Mouse (Mus musculus) cerebellum, postnatal 36 days (tissue): Measurements from ENCODE around the gene Cox8a.

Source experiments
- DNase-seq, 2 experiments: peaks; one replicate each; pipeline ENCODE4 v3.0.0; 2021 to 2022; ENCODE audit warnings: mixed read lengths in 2 of 2

The Cox8a gene

GRCm38 (mm10) chr19:7222196-7222595 is 4.8 kb upstream of the Cox8a start:
- no peak for DNase-seq

DNA sequence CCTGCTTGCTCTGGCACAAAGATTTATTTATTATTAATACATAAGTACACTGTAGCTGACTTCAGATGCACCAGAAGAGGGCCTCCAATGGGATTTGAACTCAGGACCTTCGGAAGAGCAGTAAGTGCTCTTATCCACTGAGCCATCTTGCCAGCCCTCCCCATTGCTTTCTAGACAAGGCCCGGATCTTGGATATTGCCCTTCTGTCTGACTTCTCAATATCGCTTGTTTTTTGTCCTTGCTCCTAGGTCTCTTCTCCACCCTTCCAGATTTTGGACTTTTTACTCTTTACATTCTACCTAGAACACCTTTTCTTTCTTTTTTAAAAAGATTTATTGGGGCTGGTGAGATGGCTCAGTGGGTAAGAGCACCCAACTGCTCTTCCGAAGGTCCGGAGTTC is 1.3 kb upstream of the Cox8a start:
- DNase-seq = no peak

DNA sequence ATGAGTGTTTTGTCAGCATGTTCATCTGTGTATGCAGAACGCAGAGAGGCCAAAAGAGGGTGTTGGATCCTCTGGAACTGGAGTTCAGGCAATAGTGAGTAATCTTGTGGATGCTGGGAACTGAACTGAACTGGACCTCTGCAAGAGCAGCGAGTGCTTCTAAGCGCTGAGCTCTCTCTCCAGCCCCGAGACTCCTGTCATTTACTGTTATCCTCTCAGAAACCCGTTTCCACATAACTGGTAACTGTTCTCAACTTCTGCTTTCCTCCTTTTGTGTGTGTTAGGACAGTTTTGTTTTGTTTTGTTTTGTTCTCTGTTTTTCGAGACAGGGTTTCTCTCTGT is 481 bp upstream of the Cox8a start:
- DNase-seq = no peak

GRCm38 (mm10) chr19:7214484-7214883 is 2.9 kb downstream of the Cox8a start:
- peak; percentile 47 to 51 for DNase-seq

- DNase-seq = no peak
These were observed 4.4 kb downstream of the Cox8a start for GRCm38 (mm10) chr19:7213010-7213409.

- DNase-seq = no peak
These were observed 5.2 kb downstream of the Cox8a start for GRCm38 (mm10) chr19:7212216-7212615.

DNA sequence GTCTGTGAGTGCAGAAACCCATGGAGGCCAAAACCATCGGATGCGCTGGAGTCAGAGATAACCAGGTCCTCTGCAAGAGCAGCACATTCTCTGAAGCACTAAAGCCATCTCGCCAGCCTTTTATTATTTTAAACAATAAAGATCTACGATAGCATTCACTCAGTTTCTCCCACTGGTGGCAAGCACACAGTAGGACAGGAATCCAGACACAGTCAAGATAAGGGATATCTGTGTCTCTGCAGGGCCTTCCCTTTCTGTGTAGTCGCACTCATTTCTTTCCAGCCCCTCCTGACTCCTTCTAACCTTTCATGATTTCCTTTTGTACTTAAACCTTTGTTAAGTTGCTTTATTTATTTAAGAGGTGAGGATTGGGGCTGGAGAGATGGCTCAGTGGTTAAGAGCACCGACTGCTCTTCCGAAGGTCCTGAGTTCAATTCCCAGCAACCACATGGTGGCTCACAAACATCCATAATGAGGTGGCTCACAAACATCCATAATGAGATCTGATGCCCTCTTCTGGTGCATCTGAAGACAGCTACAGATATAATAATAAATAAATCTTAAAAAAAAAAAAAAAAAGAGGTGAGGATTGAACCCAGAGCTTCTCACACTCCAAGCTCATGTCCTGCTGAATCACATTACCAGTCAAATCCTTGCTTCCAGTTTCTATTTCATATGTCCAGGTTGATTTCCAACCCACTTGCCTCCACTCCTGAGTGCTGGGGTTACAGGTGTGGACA is 7.3 kb downstream of the Cox8a start:
- DNase-seq = no peak

DNA sequence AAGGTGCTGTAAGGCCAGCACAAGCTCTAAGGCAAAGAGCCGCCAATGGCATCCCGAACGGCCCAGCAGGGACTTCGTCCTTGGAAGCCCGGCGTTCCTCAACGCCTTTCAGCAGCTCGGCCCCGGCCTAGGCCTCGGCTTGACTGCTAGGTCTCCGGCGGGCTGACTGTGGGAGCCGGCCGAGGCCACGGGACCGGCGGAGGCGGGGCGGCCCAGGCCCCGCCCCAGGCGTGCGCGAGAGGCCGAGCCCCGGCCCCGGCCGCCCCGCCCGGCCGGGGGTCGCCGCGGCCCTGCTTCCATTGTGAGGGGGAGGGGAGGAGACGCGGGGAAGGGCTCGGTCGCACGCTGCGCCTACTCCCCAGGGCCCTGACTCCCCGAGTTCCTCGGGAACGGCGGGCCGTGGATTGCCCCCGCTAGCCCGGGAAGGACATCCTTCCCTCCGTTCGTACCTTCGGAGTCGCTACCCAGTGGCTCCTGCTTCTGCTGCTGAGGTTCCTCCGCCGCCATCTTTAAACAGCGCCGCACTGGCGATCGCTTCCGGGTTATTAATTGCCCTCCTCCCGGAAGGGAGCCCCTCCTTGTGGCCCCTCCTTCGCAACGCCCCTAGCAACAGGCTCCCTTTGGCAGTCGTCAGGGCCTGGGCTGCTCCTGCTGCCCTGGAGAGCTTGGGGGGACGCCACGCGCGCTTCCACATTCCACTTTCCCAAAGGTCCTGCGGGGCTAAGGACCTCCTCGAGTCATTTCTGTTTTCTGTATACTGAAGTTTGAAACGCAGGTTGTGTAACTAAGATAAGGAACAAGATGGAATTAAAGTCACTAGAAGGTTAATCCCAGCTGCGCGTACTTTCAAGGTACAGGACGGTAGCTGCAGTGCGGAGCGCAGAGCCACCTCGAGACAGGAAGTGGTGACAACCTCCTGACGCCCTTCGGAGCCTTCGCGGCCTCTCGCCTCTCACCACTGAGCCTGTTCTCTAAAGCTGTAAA is 11.4 kb downstream of the Cox8a start, which contains the start of gene Otub1:
Gene Otub1, minus strand, starts transcription at position 564 of the 984 bp plus-strand sequence.
- peak; percentile 88 for DNase-seq

- DNase-seq = no peak
These were observed 12.1 kb downstream of the Cox8a start for GRCm38 (mm10) chr19:7205326-7205725.

- DNase-seq = no peak
These were observed 12.5 kb downstream of the Cox8a start for GRCm38 (mm10) chr19:7204898-7205297.

DNA sequence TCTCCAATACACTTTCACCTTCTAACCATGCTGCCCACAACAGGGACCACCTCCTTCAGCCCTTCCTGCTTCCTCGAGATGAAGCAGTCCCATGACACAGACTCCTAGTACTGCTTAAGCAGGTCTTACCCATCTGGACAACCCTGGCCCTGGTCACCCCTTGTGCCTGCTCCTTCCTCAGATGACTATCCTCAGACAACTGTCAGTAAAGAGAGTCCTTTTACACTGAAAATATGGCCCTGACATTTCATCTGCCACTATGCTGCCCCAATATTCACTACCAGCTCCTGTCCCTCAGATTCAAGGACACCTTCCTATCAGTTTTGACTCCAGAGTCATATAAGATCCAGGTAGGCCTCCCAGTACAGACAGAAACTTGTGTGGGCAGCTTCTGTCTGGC is 17.0 kb downstream of the Cox8a start:
- DNase-seq = no peak

- DNase-seq = no peak
These were observed 18.3 kb downstream of the Cox8a start for GRCm38 (mm10) chr19:7199089-7199488.

DNA sequence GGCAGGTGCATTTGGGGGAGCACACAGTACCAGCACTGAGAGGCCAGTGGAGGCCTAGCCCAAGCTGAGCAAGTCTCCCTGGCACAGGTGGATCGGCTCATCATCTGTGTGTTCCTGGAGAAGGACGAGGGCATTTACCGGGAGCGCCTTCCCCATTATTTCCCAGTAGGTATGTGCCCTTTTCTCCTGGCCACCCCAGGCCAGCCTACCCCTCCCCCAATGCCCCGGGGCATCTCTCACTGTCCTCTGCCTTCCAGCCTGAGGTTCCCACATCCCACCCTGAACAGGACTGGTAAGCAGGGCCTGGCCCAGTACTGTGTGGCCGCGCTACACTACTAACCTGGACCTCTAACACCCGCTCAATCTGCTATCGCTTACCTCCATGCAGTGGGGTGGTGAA is 20.0 kb downstream of the Cox8a start:
- DNase-seq = no peak

DNA sequence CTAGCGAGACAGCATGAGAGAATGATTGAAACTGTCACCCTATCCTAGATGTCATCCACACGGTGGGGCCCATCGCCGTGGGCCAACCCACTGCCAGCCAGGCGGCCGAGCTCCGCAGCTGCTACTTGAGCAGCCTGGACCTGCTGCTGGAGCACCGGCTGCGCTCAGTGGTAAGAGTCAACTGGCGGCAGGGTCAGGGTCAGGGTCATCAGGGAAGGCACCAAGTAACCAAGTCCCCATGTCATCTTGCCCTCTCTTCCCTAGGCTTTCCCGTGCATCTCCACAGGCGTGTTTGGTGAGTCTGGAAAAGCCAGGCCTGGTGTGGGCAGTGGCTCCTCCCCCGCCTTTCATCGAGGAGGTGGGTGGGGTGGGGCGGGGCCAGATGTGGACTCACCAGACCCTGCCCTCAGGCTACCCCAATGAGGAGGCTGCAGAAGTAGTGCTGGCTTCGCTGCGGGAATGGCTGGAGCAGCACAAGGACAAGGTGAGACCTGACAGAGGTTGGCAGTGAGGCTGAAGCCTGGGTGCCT is 20.6 kb downstream of the Cox8a start:
- no peak for DNase-seq

GRCm38 (mm10) chr19:7195900-7196728 is 21.3 kb downstream of the Cox8a start:
- DNase-seq = peak; percentile 77 to 78

- DNase-seq = no peak
These were observed 24.9 kb downstream of the Cox8a start for GRCm38 (mm10) chr19:7192561-7192967.

GRCm38 (mm10) chr19:7191639-7192038 is 25.8 kb downstream of the Cox8a start:
- no peak for DNase-seq

GRCm38 (mm10) chr19:7190986-7191385 is 26.4 kb downstream of the Cox8a start:
- DNase-seq = no peak

DNA sequence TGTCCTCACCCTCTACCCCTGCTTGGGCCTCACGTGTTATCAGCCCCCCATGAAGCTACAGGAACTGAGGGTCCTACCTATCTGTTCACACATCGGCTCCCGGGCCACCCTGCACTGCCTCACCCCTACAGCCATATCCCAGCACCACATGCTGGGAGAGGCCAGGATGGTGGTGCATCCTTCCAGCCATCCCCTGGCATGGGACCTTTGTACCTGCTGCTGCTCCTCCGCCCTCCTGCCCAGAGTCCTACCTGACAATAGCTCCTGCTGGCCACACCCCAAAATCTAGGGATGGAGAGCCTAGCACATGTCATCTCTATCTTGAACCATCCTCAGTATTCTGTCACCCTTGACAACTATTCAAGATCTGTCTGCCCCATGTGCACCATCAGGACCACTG is 28.4 kb downstream of the Cox8a start:
- no peak for DNase-seq

- DNase-seq = no peak
These were observed 30.3 kb downstream of the Cox8a start for GRCm38 (mm10) chr19:7187157-7187556.

- DNase-seq = no peak
These were observed 31.6 kb downstream of the Cox8a start for GRCm38 (mm10) chr19:7185715-7186291.

GRCm38 (mm10) chr19:7185059-7185458 is 32.4 kb downstream of the Cox8a start:
- DNase-seq = no peak
